Mouse (Mus musculus): ENCODE measurements around the gene Bloc1s3. TPM values are rescaled to one million over a fixed set of nuclear protein-coding genes. Genes with fewer than 3 reads are reported as not detected.
A peak's percentile ranks its signal among the peaks of the same experiment; 100 is the strongest.

Bloc1s3 gene
- polyA plus RNA-seq, 1 experiment from 2014 or later = 3.5 TPM

DNA sequence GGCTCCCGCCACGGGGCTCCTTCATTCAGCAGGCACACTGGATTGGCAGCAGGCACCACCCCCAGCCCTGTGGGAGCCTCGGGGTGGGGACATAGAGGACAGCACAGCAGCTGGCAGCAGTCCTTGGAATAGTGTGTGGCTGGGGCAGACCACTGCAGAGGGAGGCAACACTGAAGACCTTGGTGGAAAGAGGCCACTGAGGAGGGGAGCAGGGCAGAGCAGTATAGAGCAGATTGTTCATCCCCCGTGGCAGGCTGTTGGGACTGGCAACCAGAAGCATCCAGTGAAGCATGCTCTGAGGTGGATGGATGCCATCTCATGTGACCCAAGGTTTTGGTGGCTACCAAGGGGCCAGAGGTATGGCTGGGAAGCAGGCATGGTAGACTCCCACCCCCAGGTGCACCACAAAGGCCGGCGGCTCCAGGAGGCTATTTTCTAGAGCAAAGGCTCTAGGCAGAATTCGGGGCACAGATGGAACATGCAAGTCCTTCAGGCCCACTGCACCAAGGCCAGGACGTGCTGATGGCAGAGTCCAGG is 34.1 kb upstream of the Bloc1s3 start:
- H3K36me3 ChIP-seq (ENCODE audit: control insufficient read depth, insufficient read depth, low read length) = no peaks in the 10 kb centered on the region
- H3K4me2 ChIP-seq (ENCODE audit: low read length) = no peak overlapping the region
- ATAC-seq = peak; percentile 82
- H3K27ac ChIP-seq (ENCODE audit: low read depth, low read length) = peak overlapping the region; percentile 39
- no peaks in the 10 kb centered on the region for H3K9me3 ChIP-seq (ENCODE audit: control insufficient read depth, low read length)
- no peak overlapping the region; the same call in 1 of the 2 replicates for H3K9ac ChIP-seq (ENCODE audit: low read depth, low read length)
- no peak overlapping the region for H3K4me3 ChIP-seq (ENCODE audit: low read length)
- 55% methylated on average over 8 of the region's 8 CpGs for WGBS
- H3K4me1 ChIP-seq (ENCODE audit: control insufficient read depth, insufficient read depth, low read depth, low read length) = peaks cover 23% of the 10 kb centered on the region
- no peaks in the 10 kb centered on the region for H3K27me3 ChIP-seq (replicated peaks; ENCODE audit: control insufficient read depth, insufficient read depth, low read length)

DNA sequence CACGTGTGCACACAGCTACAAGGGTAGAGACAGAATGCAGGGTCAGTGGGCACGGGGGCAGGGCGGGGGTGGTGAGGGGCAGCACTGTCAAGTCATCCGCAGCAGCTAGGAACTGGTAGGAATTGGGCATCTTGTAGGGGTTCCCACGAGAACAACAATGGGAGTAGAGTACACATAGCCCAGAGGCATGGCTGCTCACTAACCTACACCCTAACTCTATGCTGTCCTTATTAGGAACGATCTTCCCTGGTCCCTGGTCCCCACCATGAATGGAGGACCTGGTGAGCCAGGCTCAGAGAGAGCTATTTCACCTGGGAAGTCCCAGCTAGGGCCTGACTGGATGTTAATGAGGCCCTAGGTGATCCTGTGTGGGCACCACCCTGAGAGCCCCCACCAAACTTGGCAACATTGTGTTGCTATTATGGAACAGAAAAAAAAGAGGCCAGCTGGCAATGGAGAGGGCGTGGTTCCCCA is 33.6 kb upstream of the Bloc1s3 start:
- H3K9me3 ChIP-seq (ENCODE audit: control insufficient read depth, low read length) = no peaks in the 10 kb centered on the region
- H3K27ac ChIP-seq (ENCODE audit: low read depth, low read length) = peak overlapping the region; percentile 6; the same call in 1 of the 2 replicates
- H3K27me3 ChIP-seq (replicated peaks; ENCODE audit: control insufficient read depth, insufficient read depth, low read length) = no peaks in the 10 kb centered on the region
- WGBS = 53% methylated on average over 7 of the region's 7 CpGs
- no peak overlapping the region for H3K9ac ChIP-seq (ENCODE audit: low read depth, low read length)
- no peaks in the 10 kb centered on the region for H3K36me3 ChIP-seq (ENCODE audit: control insufficient read depth, insufficient read depth, low read length)
- no peak overlapping the region for H3K4me3 ChIP-seq (ENCODE audit: low read length)
- no peak overlapping the region for H3K4me2 ChIP-seq (ENCODE audit: low read length)
- peak; percentile 15 for ATAC-seq
- H3K4me1 ChIP-seq (ENCODE audit: control insufficient read depth, insufficient read depth, low read depth, low read length) = peaks cover 23% of the 10 kb centered on the region

DNA sequence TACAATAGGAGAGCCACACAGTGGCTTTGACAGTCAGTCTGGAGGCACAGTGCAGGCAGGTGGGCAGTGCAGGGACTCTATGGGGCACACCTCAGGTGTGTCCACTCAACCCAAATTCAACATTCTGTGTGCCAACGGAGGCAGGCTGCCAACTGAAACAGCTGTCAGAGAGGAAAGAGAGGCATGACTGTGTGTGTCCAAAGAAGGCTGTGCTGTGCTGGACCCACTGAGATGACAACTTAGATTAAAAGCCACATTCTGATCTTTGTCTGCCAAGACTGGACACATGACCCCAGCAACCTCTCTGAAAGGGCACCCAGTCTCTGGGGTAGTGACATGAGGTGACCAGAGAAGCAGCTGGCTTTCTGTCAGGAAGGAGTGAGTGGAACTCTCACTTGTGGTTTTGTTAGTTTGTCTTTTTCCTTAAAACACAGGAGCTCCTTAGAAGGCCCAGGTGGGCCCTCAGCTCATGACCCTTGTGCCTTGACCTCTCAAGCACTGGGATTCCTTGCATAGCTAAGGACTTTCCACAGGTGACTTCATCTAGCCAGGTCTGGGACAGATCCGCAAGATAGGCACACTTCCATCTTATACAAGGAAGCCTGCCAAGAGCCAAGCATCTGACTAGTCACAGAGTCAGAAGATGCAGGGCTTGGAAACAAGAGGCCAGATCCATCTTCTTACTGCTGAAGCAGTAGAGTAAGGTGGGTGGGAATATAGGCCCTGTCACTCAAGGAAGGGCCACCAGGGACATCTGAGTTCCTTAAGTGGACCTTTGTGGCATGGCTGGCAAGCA is 32.8 kb upstream of the Bloc1s3 start:
- no peak for ATAC-seq
- Histone ChIP-seq H3K4me2 (ENCODE audit: low read length) (no peak overlapping the region), H3K27ac (ENCODE audit: low read depth, low read length) (no peak overlapping the region), H3K4me1 (ENCODE audit: control insufficient read depth, insufficient read depth, low read depth, low read length) (peaks cover 23% of the 10 kb centered on the region), H3K27me3 (replicated peaks; ENCODE audit: control insufficient read depth, insufficient read depth, low read length) (no peaks in the 10 kb centered on the region), H3K4me3 (ENCODE audit: low read length) (no peak overlapping the region), H3K9ac (ENCODE audit: low read depth, low read length) (no peak overlapping the region), H3K9me3 (ENCODE audit: control insufficient read depth, low read length) (no peaks in the 10 kb centered on the region), H3K36me3 (ENCODE audit: control insufficient read depth, insufficient read depth, low read length) (no peaks in the 10 kb centered on the region)
- WGBS = 68% methylated on average over 2 of the region's 2 CpGs

DNA sequence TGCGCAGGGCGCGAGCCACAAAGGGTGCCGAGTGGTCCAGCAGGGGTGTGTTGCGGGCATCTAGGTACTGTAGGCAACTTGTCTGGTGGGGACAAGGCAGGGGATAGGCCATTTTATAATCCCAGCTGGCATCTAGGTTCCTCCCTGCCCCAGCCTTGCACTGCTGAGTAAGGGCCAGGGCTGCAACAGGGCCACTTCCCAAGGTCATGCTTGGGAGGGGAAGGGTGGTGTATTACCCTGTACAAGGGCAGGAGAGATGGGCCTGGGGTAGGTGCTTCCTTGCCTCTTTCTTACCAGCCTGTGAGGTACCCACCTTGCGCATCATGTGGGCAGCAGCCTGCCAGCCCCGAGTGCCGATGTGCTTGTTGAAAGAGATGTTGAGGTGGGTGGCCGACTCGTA is 26.5 kb upstream of the Bloc1s3 start:
- Histone ChIP-seq H3K9ac (ENCODE audit: low read depth, low read length) (no peak overlapping the region), H3K27me3 (replicated peaks; ENCODE audit: control insufficient read depth, insufficient read depth, low read length) (no peaks in the 10 kb centered on the region), H3K4me3 (ENCODE audit: low read length) (no peak overlapping the region), H3K27ac (ENCODE audit: low read depth, low read length) (no peak overlapping the region), H3K4me1 (ENCODE audit: control insufficient read depth, insufficient read depth, low read depth, low read length) (no peaks in the 10 kb centered on the region), H3K36me3 (ENCODE audit: control insufficient read depth, insufficient read depth, low read length) (peaks cover 32% of the 10 kb centered on the region), H3K9me3 (ENCODE audit: control insufficient read depth, low read length) (no peaks in the 10 kb centered on the region), H3K4me2 (ENCODE audit: low read length) (no peak overlapping the region)
- no peak for ATAC-seq
- 93% methylated on average over 10 of the region's 10 CpGs for WGBS

DNA sequence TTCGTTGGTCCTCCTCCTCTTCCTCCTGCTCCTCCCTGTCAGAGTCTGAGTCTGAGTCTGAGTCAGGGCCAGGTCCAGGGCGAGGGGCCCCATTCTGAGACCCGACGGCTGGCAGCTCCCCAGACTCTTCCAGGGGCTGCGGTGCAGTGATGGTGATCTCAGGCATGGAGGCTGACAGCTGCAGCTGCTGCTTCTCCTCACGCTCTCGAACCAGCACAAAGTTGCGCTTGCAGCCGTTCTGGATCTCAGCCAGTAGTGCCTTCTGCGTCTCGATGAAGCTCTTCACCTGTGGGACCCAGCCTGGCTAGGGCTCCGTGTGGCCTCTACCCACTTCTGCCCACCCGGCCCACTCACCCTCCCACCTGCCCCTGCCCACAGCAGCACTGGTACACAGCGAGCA is 24.1 kb upstream of the Bloc1s3 start:
- H3K4me2 ChIP-seq (ENCODE audit: low read length) = no peak overlapping the region
- no peaks in the 10 kb centered on the region for H3K9me3 ChIP-seq (ENCODE audit: control insufficient read depth, low read length)
- H3K27me3 ChIP-seq (replicated peaks; ENCODE audit: control insufficient read depth, insufficient read depth, low read length) = no peaks in the 10 kb centered on the region
- H3K9ac ChIP-seq (ENCODE audit: low read depth, low read length) = no peak overlapping the region
- no peak overlapping the region for H3K27ac ChIP-seq (ENCODE audit: low read depth, low read length)
- 89% methylated on average over 14 of the region's 14 CpGs for WGBS
- H3K4me1 ChIP-seq (ENCODE audit: control insufficient read depth, insufficient read depth, low read depth, low read length) = no peaks in the 10 kb centered on the region
- H3K36me3 ChIP-seq (ENCODE audit: control insufficient read depth, insufficient read depth, low read length) = peaks cover 32% of the 10 kb centered on the region
- H3K4me3 ChIP-seq (ENCODE audit: low read length) = no peak overlapping the region
- no peak for ATAC-seq

DNA sequence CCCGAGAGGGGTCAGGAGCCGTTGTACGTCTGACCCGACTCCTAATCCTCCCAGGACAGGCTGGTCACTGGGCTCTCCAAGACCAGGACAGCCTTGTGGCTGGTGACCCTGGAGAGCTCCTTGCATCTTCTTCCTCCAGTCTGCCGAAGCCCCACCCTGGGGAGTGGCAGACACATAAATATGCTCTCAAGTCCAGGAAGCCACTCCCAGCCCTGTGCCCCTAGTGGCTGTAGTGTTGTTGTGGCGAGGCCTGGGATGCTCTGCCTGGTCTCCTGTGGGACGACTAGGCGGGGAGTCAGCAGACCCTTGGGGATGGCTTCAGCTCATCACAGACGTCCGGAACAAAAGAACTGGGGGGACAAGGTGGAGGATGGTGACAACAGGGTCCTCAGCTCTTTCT is 22.9 kb upstream of the Bloc1s3 start:
- no peaks in the 10 kb centered on the region for H3K9me3 ChIP-seq (ENCODE audit: control insufficient read depth, low read length)
- peaks cover 32% of the 10 kb centered on the region for H3K36me3 ChIP-seq (ENCODE audit: control insufficient read depth, insufficient read depth, low read length)
- no peak overlapping the region for H3K4me3 ChIP-seq (ENCODE audit: low read length)
- no peaks in the 10 kb centered on the region for H3K27me3 ChIP-seq (replicated peaks; ENCODE audit: control insufficient read depth, insufficient read depth, low read length)
- no peak for ATAC-seq
- H3K4me1 ChIP-seq (ENCODE audit: control insufficient read depth, insufficient read depth, low read depth, low read length) = no peaks in the 10 kb centered on the region
- 76% methylated on average over 10 of the region's 10 CpGs for WGBS
- H3K9ac ChIP-seq (ENCODE audit: low read depth, low read length) = no peak overlapping the region
- H3K4me2 ChIP-seq (ENCODE audit: low read length) = no peak overlapping the region
- H3K27ac ChIP-seq (ENCODE audit: low read depth, low read length) = no peak overlapping the region

DNA sequence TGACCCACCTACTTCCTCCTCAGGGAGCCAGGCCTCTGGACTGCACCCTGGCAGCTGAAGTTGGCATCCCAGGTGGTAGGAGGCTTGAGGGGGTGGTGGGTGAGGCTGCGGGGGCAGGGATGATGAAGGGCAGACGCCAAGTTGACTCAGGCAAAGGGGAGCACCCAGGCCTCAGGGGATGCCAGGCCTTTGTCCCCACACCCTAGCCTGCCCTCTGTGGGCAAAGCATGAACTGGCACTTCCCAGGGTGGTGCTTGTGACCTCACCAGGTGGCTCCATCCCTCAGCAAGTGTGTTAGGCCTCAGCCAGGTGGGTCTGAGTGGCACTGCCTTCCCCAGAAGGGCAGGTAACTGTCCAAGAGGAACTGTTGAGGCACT is 16.9 kb upstream of the Bloc1s3 start:
- Histone ChIP-seq H3K27ac (ENCODE audit: low read depth, low read length) (no peak overlapping the region), H3K4me3 (ENCODE audit: low read length) (no peak overlapping the region), H3K9ac (ENCODE audit: low read depth, low read length) (no peak overlapping the region), H3K4me1 (ENCODE audit: control insufficient read depth, insufficient read depth, low read depth, low read length) (peaks cover 17% of the 10 kb centered on the region), H3K36me3 (ENCODE audit: control insufficient read depth, insufficient read depth, low read length) (no peaks in the 10 kb centered on the region; the same call in 1 of the 2 replicates), H3K9me3 (ENCODE audit: control insufficient read depth, low read length) (no peaks in the 10 kb centered on the region), H3K4me2 (ENCODE audit: low read length) (no peak overlapping the region), H3K27me3 (replicated peaks; ENCODE audit: control insufficient read depth, insufficient read depth, low read length) (peaks cover 42% of the 10 kb centered on the region)
- ATAC-seq = no peak
- 63% methylated on average over 2 of the region's 2 CpGs for WGBS

DNA sequence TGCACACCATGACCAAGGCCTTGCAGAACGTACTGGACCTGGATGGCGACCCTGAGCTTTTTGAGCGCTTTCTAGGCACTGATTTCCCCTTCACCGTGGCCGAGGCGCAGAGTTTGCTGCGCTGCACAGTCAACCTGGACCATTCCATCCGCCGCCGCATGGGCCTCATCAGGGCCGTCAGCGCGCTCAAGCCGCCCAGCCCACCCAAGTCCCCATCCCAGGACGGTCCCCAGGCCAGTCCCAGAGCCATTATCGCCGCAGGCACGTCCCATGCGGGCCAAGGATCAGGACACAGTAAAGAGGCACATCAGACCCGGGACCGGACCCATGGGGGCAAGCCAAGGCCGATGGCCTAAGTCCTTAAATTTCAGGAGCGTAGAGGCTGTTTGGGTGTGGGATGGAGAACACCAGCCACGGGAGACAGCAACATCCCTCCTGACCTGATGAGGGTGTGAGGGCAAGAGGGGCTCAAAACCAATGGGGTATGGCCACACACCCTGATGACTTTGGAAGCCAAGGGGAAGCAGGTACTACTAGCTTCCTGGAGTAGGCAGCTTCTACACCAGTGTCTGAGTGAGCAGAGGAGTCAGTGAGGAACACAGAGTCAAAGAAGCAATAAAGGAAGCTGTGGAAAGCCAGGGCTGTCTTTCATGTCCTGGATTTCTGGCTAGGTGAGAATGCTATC is 16.4 kb upstream of the Bloc1s3 start:
- Histone ChIP-seq H3K27me3 (replicated peaks; ENCODE audit: control insufficient read depth, insufficient read depth, low read length) (peaks cover 43% of the 10 kb centered on the region), H3K4me1 (ENCODE audit: control insufficient read depth, insufficient read depth, low read depth, low read length) (peaks cover 19% of the 10 kb centered on the region), H3K36me3 (ENCODE audit: control insufficient read depth, insufficient read depth, low read length) (no peaks in the 10 kb centered on the region; the same call in 1 of the 2 replicates), H3K9me3 (ENCODE audit: control insufficient read depth, low read length) (no peaks in the 10 kb centered on the region), H3K27ac (ENCODE audit: low read depth, low read length) (no peak overlapping the region), H3K9ac (ENCODE audit: low read depth, low read length) (peak overlapping the region; percentile 39), H3K4me3 (ENCODE audit: low read length) (peak overlapping the region; percentile 42), H3K4me2 (ENCODE audit: low read length) (peak overlapping the region; percentile 66)
- peak; percentile 40 for ATAC-seq
- WGBS = 12% methylated on average over 24 of the region's 24 CpGs

DNA sequence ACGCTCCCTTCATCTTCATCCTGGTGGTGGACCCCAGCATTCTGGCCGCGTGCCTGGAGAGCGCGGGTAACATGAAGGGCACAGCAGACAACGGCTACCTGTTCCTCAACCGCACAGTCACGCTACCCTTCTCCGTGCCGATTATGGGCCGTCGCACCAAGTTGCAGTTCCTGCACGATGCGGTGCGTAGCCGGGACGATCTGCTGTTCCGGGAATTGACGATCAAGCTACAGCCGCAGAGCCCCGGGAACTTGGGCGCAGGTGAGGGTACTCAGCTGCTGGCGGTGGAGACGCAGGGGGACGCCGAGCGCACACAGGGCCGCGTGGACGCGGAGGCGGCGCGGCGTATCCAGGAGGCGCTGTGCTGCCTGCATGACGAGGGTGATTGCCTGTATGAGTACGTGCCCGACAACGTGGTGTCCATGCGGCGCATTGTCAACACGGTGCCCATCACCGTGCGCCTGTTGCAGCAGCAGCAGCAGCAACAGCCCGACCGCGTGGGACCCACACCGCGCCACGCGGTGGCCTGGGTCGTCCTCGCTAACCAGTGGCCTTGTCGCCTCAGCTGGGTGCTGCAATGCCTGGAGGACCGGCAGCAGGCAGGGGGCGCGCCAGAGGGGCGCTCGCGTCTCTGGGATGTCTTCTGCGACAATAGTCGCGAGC is 15.7 kb upstream of the Bloc1s3 start:
- peaks cover 19% of the 10 kb centered on the region for H3K4me1 ChIP-seq (ENCODE audit: control insufficient read depth, insufficient read depth, low read depth, low read length)
- WGBS = 1% methylated on average over 60 of the region's 64 CpGs
- H3K27ac ChIP-seq (ENCODE audit: low read depth, low read length) = no peak overlapping the region
- H3K4me2 ChIP-seq (ENCODE audit: low read length) = peak overlapping the region; percentile 66
- ATAC-seq = peak; percentile 75
- no peaks in the 10 kb centered on the region for H3K9me3 ChIP-seq (ENCODE audit: control insufficient read depth, low read length)
- peaks cover 47% of the 10 kb centered on the region for H3K27me3 ChIP-seq (replicated peaks; ENCODE audit: control insufficient read depth, insufficient read depth, low read length)
- peak overlapping the region; percentile 39 for H3K9ac ChIP-seq (ENCODE audit: low read depth, low read length)
- H3K4me3 ChIP-seq (ENCODE audit: low read length) = peak overlapping the region; percentile 42
- no peaks in the 10 kb centered on the region; the same call in 1 of the 2 replicates for H3K36me3 ChIP-seq (ENCODE audit: control insufficient read depth, insufficient read depth, low read length)
